In genomic region chr10:127055406-127055805, GRCm38 (mm10) we compare ENCODE assay signal across 21 mouse cellular contexts. TPM values are rescaled to one million over a fixed set of nuclear protein-coding genes. Genes with fewer than 3 reads are reported as not detected.
"Had no signal": no experiment of that assay in that cellular context is flagged by ENCODE, and none has a peak within 500 bp of the region (broad histone marks: within the 10 kb centered on the region; RNA-seq: fewer than 3 reads in every experiment).

No protein-coding gene starts in this region.

- H3K9ac ChIP-seq: liver, embryonic 13.5 days; liver, embryonic 15.5 days; liver, postnatal 0 days; lung, embryonic 15.5 days; midbrain, embryonic 12.5 days; neural tube, embryonic 15.5 days; stomach, embryonic 15.5 days had no signal

- H3K27ac ChIP-seq: liver, embryonic 13.5 days; liver, embryonic 15.5 days; lung, embryonic 15.5 days; macrophage; midbrain, embryonic 12.5 days; neural tube, embryonic 13.5 days; neural tube, embryonic 15.5 days; stomach, embryonic 15.5 days; stomach, postnatal 0 days had no signal

- DNase-seq: liver, embryonic 13.5 days; liver, postnatal 0 days; lung, adult 2 months; lung, postnatal 14 days; lung, postnatal 36 days; midbrain, embryonic 14.5 days; right cerebral cortex, postnatal 14 days; thymus, adult 2 months; thymus, postnatal 25 days had no signal

- H3K9me3 ChIP-seq: liver, embryonic 13.5 days; liver, embryonic 15.5 days; lung, embryonic 15.5 days; midbrain, embryonic 12.5 days; neural tube, embryonic 13.5 days; neural tube, embryonic 15.5 days; stomach, embryonic 15.5 days had no signal

- H3K4me2 ChIP-seq: liver, embryonic 13.5 days; liver, embryonic 15.5 days; lung, embryonic 15.5 days; midbrain, embryonic 12.5 days; neural tube, embryonic 13.5 days; neural tube, embryonic 15.5 days; stomach, embryonic 15.5 days had no signal

- H3K36me3 ChIP-seq: liver, embryonic 13.5 days; liver, embryonic 15.5 days had no signal

- ATAC-seq: liver, postnatal 0 days; lung, postnatal 0 days; midbrain, embryonic 16.5 days had no signal

- H3K4me3 ChIP-seq: liver, embryonic 13.5 days; liver, embryonic 15.5 days; lung, embryonic 15.5 days; megakaryocyte, embryonic 14.5 days; midbrain, embryonic 12.5 days; myocyte; neural tube, embryonic 13.5 days; neural tube, embryonic 15.5 days; stomach, embryonic 15.5 days had no signal

RNA-seq across cellular contexts. Expression of gene Cyp27b1, which starts 7.4 kb away (rescaled TPM):
- polyA plus RNA-seq: liver, embryonic 13.5 days; liver, embryonic 15.5 days; liver, postnatal 0 days; macrophage; midbrain, embryonic 14.5 days had no signal

RNA-seq across cellular contexts. Expression of gene Eef1akmt3, which starts 14.1 kb away (rescaled TPM):
- polyA plus RNA-seq: macrophage had no signal
